17 mouse cellular contexts compared by ENCODE assay signal in the genomic region with DNA sequence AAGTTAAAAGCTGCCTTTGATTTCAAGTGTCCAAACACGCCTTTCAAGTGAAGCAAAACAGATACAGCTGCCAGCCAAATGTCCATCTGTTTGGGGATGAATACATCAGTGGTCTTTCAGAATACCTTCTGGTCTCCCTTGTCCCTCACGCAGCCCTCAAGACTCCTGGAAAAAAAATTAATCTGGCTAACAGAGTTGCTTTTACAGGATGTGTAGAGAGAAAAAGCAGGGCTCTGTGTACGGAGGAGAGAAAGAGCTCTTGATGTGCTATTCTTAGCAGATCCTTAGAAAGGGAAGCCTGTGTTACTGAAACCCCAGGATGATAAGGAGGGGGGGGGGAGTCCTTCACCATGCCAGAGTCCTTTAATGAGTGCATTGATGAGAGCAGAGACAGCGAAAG.
DNase-seq lines count a peak whose midpoint lies in the region; ATAC-seq and TF ChIP-seq lines count a peak whose summit lies in the region.
"Had no signal": no experiment of that assay in that cellular context is flagged by ENCODE, and none has a peak within 500 bp of the region (broad histone marks: within the 10 kb centered on the region; RNA-seq: fewer than 3 reads in every experiment).

No protein-coding gene starts in this region.

- H3K4me1 ChIP-seq in heart, embryonic 11.5 days (ENCODE audit: control insufficient read depth, insufficient read depth, low read length) = peaks cover 18% of the 10 kb centered on the region
- no peaks in the 10 kb centered on the region for H3K4me1 ChIP-seq in embryonic facial prominence, embryonic 11.5 days (ENCODE audit: control insufficient read depth, insufficient read depth, low read length)

- peak overlapping the region; percentile 41 for H3K27ac ChIP-seq in heart, embryonic 11.5 days (ENCODE audit: low read depth, low read length)
- no peak overlapping the region for H3K27ac ChIP-seq in embryonic facial prominence, embryonic 11.5 days (replicated peaks; ENCODE audit: low read depth, low read length)
- H3K27ac ChIP-seq: liver, embryonic 14.5 days; neural tube, embryonic 13.5 days had no signal

- WGBS in heart, embryonic 11.5 days (ENCODE audit: insufficient replicate concordance) = 16% methylated on average over 4 of the region's 4 CpGs
- WGBS in embryonic facial prominence, embryonic 11.5 days = 18% methylated on average over 4 of the region's 4 CpGs

- peak overlapping the region; percentile 39; the same call in 1 of the 2 replicates for H3K9ac ChIP-seq in heart, embryonic 11.5 days (ENCODE audit: low read depth, low read length)
- H3K9ac ChIP-seq in embryonic facial prominence, embryonic 11.5 days (replicated peaks; ENCODE audit: low read length) = no peak overlapping the region
- H3K9ac ChIP-seq: liver, embryonic 14.5 days; neural tube, embryonic 13.5 days had no signal

- no peak for TF ChIP-seq POLR2A in brain, embryonic 14.5 days (IDR thresholded peaks at IDR 0.05; ENCODE audit: borderline replicate concordance, extremely low read depth, insufficient read depth, insufficient read length, poor library complexity, severe bottlenecking)

- DNase-seq in heart, postnatal 4 days = no peak
- DNase-seq in layer of hippocampus, postnatal 14 days (ENCODE audit: low spot score in 2 of 2) = peak; percentile 6 to 16
- DNase-seq in layer of hippocampus, adult 11-12 months (ENCODE audit: low spot score) = no peak
- DNase-seq in brain, embryonic 14.5 days (ENCODE audit: low read depth) = peak; percentile 78
- DNase-seq in embryonic facial prominence, embryonic 11.5 days (ENCODE audit: low spot score) = peak; percentile 60
- DNase-seq in left cerebral cortex, adult 8-10 months (ENCODE audit: low spot score in 2 of 2) = no peak
- DNase-seq: adrenal gland, postnatal 14 days; cerebellum, postnatal 25 days; kidney, postnatal 10 days; left cerebral cortex, postnatal 4 days; lung, postnatal 10 days; right cerebral cortex, adult 18-20 months; thymus, adult 2 months had no signal

- H3K4me2 ChIP-seq in heart, embryonic 11.5 days = peak overlapping the region; percentile 47
- no peak overlapping the region for H3K4me2 ChIP-seq in embryonic facial prominence, embryonic 11.5 days (ENCODE audit: low read depth, low read length)
- H3K4me2 ChIP-seq: neural tube, embryonic 13.5 days had no signal

- no peaks in the 10 kb centered on the region for H3K9me3 ChIP-seq in heart, embryonic 11.5 days (replicated peaks; ENCODE audit: control insufficient read depth, low read length)
- no peaks in the 10 kb centered on the region for H3K9me3 ChIP-seq in embryonic facial prominence, embryonic 11.5 days (replicated peaks; ENCODE audit: control insufficient read depth, low read length)
- H3K9me3 ChIP-seq: neural tube, embryonic 13.5 days had no signal

- H3K4me3 ChIP-seq in heart, embryonic 11.5 days (ENCODE audit: low read depth, low read length) = no peak overlapping the region
- no peak overlapping the region for H3K4me3 ChIP-seq in embryonic facial prominence, embryonic 11.5 days (ENCODE audit: low read depth, low read length)
- H3K4me3 ChIP-seq: neural tube, embryonic 13.5 days had no signal

- no peaks in the 10 kb centered on the region for H3K36me3 ChIP-seq in heart, embryonic 11.5 days (ENCODE audit: control insufficient read depth, insufficient read depth, low read length)
- H3K36me3 ChIP-seq in embryonic facial prominence, embryonic 11.5 days (replicated peaks; ENCODE audit: control insufficient read depth, insufficient read depth, low read depth, low read length) = no peaks in the 10 kb centered on the region
- H3K36me3 ChIP-seq: neural tube, embryonic 13.5 days had no signal

- TF ChIP-seq CTCF in brain, embryonic 14.5 days (IDR thresholded peaks at IDR 0.05; ENCODE audit: borderline replicate concordance, extremely low read depth, insufficient read depth, insufficient read length) = no peak

- no peak for ATAC-seq in heart, embryonic 11.5 days (replicated peaks; ENCODE audit: insufficient number of reproducible peaks, low FRiP score, low TSS enrichment)
- ATAC-seq in embryonic facial prominence, embryonic 11.5 days (replicated peaks; ENCODE audit: insufficient number of reproducible peaks, low FRiP score, low TSS enrichment, low read depth) = no peak
- ATAC-seq: intestine, postnatal 0 days had no signal

- no peaks in the 10 kb centered on the region for H3K27me3 ChIP-seq in heart, embryonic 11.5 days (ENCODE audit: control insufficient read depth, insufficient read depth, low read length)
- H3K27me3 ChIP-seq in embryonic facial prominence, embryonic 11.5 days (ENCODE audit: control insufficient read depth, insufficient read depth, low read length) = no peaks in the 10 kb centered on the region
- H3K27me3 ChIP-seq: neural tube, embryonic 13.5 days had no signal

Comparison
In these comparisons a context has a peak if more than half of its experiments do, and no peak if none do; other contexts are left out.
1. DNase-seq: peak in layer of hippocampus, postnatal 14 days (2 of 2), brain, embryonic 14.5 days (single experiment) and embryonic facial prominence, embryonic 11.5 days (single experiment); none in heart, postnatal 4 days (single experiment), layer of hippocampus, adult 11-12 months (single experiment) and left cerebral cortex, adult 8-10 months (0 of 2).